Mouse (Mus musculus) bone marrow macrophage, adult 2 months (primary cell): ENCODE results near the gene Cend1.

Experiments
- CTCF ChIP-seq: IDR thresholded peaks from 2 replicates; pipeline ENCODE4 v1.5.1; 2012; ENCODE audit warnings: low read depth, mild to moderate bottlenecking, low read length, moderate library complexity
- POLR2A ChIP-seq: IDR thresholded peaks from 2 replicates; pipeline ENCODE4 v1.6.1; 2012; ENCODE audit warnings: mild to moderate bottlenecking, low read depth, low read length, borderline replicate concordance

GRCm38 (mm10) chr7:141474160-141474559 lies 44.9 kb upstream of the Cend1 start:
- no peak for TF ChIP-seq POLR2A
- TF ChIP-seq CTCF = no peak
